Mouse (Mus musculus) myocyte (in vitro differentiated cells): ENCODE data around the gene Zfp607b. TPM values are rescaled to one million over a fixed set of nuclear protein-coding genes. Genes with fewer than 3 reads are reported as not detected.
A peak's percentile ranks its signal among the peaks of the same experiment; 100 is the strongest.

ENCODE experiments used
- H3K27me3 ChIP-seq: one replicate; pipeline ENCODE4 v1.6.1; 2011; ENCODE audit not compliant: control insufficient read depth, insufficient read depth, insufficient read length
- H3K36me3 ChIP-seq: one replicate; pipeline ENCODE4 v1.6.1; 2011; ENCODE audit not compliant: control insufficient read depth, insufficient read depth
- H3K4me2 ChIP-seq: one replicate; pipeline ENCODE4 v1.6.1; 2011; ENCODE audit warnings: low read depth, control low read depth
- H3K4me3 ChIP-seq: one replicate; pipeline ENCODE4 v1.5.1; 2011; ENCODE audit warnings: mild to moderate bottlenecking, control low read depth, moderate library complexity
- H3K79me2 ChIP-seq: one replicate; pipeline ENCODE4 v1.6.1; 2011; ENCODE audit not compliant: control insufficient read depth, insufficient read depth
- H3ac ChIP-seq: one replicate; pipeline ENCODE4 v1.6.1; 2011; ENCODE audit not compliant: control insufficient read depth, insufficient read length
- CEBPB ChIP-seq: IDR thresholded peaks from 2 replicates; pipeline ENCODE4 v1.6.1; 2011; ENCODE audit warnings: mild to moderate bottlenecking, moderate library complexity; ENCODE audit not compliant: poor library complexity, insufficient read depth, severe bottlenecking
- E2F4 ChIP-seq: IDR thresholded peaks from one replicate; pipeline ENCODE4 v1.6.1; 2011; ENCODE audit warnings: mild to moderate bottlenecking, control low read depth, moderate library complexity; ENCODE audit not compliant: insufficient read depth
- MAX ChIP-seq: IDR thresholded peaks from one replicate; pipeline ENCODE4 v1.6.1; 2011; ENCODE audit warnings: low read depth, mild to moderate bottlenecking, control low read depth
- MYOD1 ChIP-seq, 3 experiments: IDR thresholded peaks; one replicate each; pipeline ENCODE4 v1.6.1; 2011; ENCODE audit warnings: control low read depth in 2 of 3, low read depth in 2 of 3, mild to moderate bottlenecking in 2 of 3, moderate library complexity in 1 of 3; ENCODE audit not compliant: insufficient read length in 2 of 3, control insufficient read depth in 1 of 3
- MYOG ChIP-seq, 3 experiments: IDR thresholded peaks; one replicate each; pipeline ENCODE4 v1.6.1; 2011; ENCODE audit warnings: control low read depth in 2 of 3, low read depth in 2 of 3, mild to moderate bottlenecking in 2 of 3; ENCODE audit not compliant: insufficient read length in 2 of 3, control insufficient read depth in 1 of 3, insufficient read depth in 1 of 3
- POLR2A ChIP-seq: IDR thresholded peaks from one replicate; pipeline ENCODE4 v1.6.1; 2011; ENCODE audit warnings: low read depth, mild to moderate bottlenecking, control low read depth, moderate library complexity; ENCODE audit not compliant: insufficient read length
- POLR2AphosphoS2 ChIP-seq: IDR thresholded peaks from one replicate; pipeline ENCODE4 v1.6.1; 2011; ENCODE audit warnings: low read depth, control low read depth; ENCODE audit not compliant: insufficient read length
- REST ChIP-seq: IDR thresholded peaks from one replicate; pipeline ENCODE4 v1.6.1; 2011; ENCODE audit warnings: mild to moderate bottlenecking, control low read depth, moderate library complexity; ENCODE audit not compliant: insufficient read depth, insufficient read length
- SRF ChIP-seq: IDR thresholded peaks from one replicate; pipeline ENCODE4 v1.6.1; 2011; ENCODE audit warnings: low read depth; ENCODE audit not compliant: control insufficient read depth, insufficient read length
- TCF12 ChIP-seq: IDR thresholded peaks from one replicate; pipeline ENCODE4 v1.6.1; 2011; ENCODE audit warnings: mild to moderate bottlenecking, control low read depth; ENCODE audit not compliant: poor library complexity, insufficient read depth, severe bottlenecking
- TCF3 ChIP-seq: IDR thresholded peaks from one replicate; pipeline ENCODE4 v1.6.1; 2011; ENCODE audit warnings: low read depth, control low read depth; ENCODE audit not compliant: insufficient read length
- USF1 ChIP-seq: IDR thresholded peaks from one replicate; pipeline ENCODE4 v1.6.1; 2011; ENCODE audit warnings: low read depth, mild to moderate bottlenecking, control low read depth, moderate library complexity
- polyA plus RNA-seq: library from polyadenylated mRNA; unstranded; fragments of >200 nt; fragmentation: generic; extraction: Trizol; gene quantifications from one replicate; pipeline ENCODE4 v1.2.1, GENCODE M21; 2012; ENCODE audit warnings: missing spikeins

The Zfp607b gene
- polyA plus RNA-seq, 1 experiment = 1.7 TPM

DNA sequence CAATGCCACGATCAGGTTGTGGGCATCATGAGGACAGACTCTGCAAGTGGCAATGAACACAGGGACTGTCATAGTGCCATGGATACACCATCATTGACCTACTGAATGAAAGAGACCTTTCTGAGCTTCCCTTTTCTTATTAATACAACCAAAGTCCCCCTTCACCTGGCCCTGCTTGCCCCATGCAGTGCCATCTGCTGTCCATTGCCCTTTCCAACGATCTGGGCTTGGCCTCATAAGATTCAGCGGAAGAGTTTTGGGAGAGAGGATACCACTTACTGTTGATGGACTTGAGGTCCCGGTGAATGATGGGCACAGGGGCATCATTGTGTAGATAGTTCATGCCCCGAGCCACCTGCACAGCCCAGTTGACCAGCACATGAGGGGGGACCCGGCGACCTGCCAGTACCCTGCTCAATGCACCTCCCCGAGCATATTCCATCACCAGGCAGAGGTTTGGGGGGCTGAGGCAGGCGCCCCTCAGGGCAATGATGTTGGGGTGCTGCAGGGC is 16.0 kb upstream of the Zfp607b start:
- no peaks in the 10 kb centered on the region for H3K27me3 ChIP-seq
- peak overlapping the region; percentile 43 for H3K4me3 ChIP-seq
- peak overlapping the region; percentile 21 for H3ac ChIP-seq
- H3K36me3 ChIP-seq = peaks cover 5% of the 10 kb centered on the region
- no peak for TF ChIP-seq TCF12
- TF ChIP-seq USF1 = no peak
- no peak for TF ChIP-seq CEBPB
- TF ChIP-seq MYOD1 (IDR thresholded peaks at IDR 0.05; ENCODE audit: control insufficient read depth in 1 of 3, insufficient read length in 2 of 3, low read depth in 2 of 3) = no peak
- no peak for TF ChIP-seq MYOG (IDR thresholded peaks at IDR 0.05; ENCODE audit: control insufficient read depth in 1 of 3, insufficient read depth in 1 of 3, insufficient read length in 2 of 3, low read depth in 2 of 3)
- no peak for TF ChIP-seq REST
- TF ChIP-seq MAX = no peak
- no peak for TF ChIP-seq E2F4
- TF ChIP-seq SRF = no peak
- no peak for TF ChIP-seq POLR2AphosphoS2
- no peak for TF ChIP-seq POLR2A
- TF ChIP-seq TCF3 = no peak
- H3K4me2 ChIP-seq = peak overlapping the region; percentile 76
- H3K79me2 ChIP-seq = peaks cover 12% of the 10 kb centered on the region

DNA sequence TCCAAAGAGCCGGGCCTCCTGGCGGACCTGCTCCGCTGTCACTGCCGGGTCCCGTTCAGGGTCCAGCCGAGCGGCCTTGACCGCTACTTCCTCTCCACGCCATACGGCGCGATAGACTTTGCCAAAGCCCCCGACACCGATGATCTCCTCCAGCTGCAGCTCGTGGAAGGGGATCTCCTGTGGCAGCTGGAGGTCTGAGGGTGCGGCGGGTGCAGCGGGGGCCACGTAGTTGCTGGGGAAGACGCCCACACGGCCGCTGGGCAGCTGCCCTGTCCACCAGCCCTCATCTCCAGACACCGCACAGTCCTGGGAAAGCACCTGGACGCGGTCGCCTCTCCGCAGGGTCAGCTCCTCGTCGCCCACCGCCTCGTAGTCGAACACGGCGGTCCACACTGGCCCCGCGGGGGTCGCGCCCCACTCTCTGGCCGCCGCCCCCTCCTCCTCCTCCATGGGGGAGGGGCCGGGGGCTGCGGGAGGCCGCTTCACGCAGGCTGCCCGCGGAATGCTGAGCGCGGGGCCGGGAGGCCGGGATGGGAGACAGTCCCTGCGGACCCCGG is 15.5 kb upstream of the Zfp607b start:
- Histone ChIP-seq H3K4me3 (peak overlapping the region; percentile 43), H3K79me2 (peaks cover 12% of the 10 kb centered on the region), H3K4me2 (peak overlapping the region; percentile 76), H3K27me3 (no peaks in the 10 kb centered on the region), H3ac (peak overlapping the region; percentile 21), H3K36me3 (peaks cover 5% of the 10 kb centered on the region)
- TF ChIP-seq MYOG (IDR thresholded peaks at IDR 0.05; ENCODE audit: control insufficient read depth in 1 of 3, insufficient read depth in 1 of 3, insufficient read length in 2 of 3, low read depth in 2 of 3) (peak in 2 of 3 experiments; percentile 46 to 79), POLR2A (peak; percentile 38), POLR2AphosphoS2 (no peak), CEBPB (no peak), MYOD1 (IDR thresholded peaks at IDR 0.05; ENCODE audit: control insufficient read depth in 1 of 3, insufficient read length in 2 of 3, low read depth in 2 of 3) (peak in 1 of 3 experiments; percentile 70)

DNA sequence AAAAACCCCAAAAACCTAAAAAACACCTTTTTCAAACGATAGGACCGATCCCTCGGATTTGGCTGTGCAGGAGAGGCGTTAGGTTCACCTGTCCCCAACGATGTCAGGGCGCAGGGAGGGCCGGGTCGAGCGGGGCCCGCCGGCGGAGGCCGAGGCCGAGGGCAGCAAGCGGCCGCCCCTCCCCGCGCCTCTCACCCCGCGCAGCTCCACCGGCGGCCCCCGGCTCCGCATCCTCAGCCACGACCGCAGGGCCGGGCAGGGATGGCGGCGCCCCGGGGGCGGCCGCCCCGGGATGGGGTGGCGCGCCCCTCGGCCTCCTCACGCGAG is 15.0 kb upstream of the Zfp607b start:
- Histone ChIP-seq H3K4me3 (peak overlapping the region; percentile 43), H3K79me2 (peaks cover 12% of the 10 kb centered on the region), H3ac (peak overlapping the region; percentile 21), H3K36me3 (peaks cover 5% of the 10 kb centered on the region), H3K4me2 (peak overlapping the region; percentile 76), H3K27me3 (no peaks in the 10 kb centered on the region)
- TF ChIP-seq POLR2A (no peak), CEBPB (no peak), MYOD1 (IDR thresholded peaks at IDR 0.05; ENCODE audit: control insufficient read depth in 1 of 3, insufficient read length in 2 of 3, low read depth in 2 of 3) (no peak), SRF (no peak), POLR2AphosphoS2 (no peak), MAX (no peak), TCF3 (no peak), MYOG (IDR thresholded peaks at IDR 0.05; ENCODE audit: control insufficient read depth in 1 of 3, insufficient read depth in 1 of 3, insufficient read length in 2 of 3, low read depth in 2 of 3) (no peak), TCF12 (no peak), E2F4 (no peak), REST (no peak), USF1 (no peak)

DNA sequence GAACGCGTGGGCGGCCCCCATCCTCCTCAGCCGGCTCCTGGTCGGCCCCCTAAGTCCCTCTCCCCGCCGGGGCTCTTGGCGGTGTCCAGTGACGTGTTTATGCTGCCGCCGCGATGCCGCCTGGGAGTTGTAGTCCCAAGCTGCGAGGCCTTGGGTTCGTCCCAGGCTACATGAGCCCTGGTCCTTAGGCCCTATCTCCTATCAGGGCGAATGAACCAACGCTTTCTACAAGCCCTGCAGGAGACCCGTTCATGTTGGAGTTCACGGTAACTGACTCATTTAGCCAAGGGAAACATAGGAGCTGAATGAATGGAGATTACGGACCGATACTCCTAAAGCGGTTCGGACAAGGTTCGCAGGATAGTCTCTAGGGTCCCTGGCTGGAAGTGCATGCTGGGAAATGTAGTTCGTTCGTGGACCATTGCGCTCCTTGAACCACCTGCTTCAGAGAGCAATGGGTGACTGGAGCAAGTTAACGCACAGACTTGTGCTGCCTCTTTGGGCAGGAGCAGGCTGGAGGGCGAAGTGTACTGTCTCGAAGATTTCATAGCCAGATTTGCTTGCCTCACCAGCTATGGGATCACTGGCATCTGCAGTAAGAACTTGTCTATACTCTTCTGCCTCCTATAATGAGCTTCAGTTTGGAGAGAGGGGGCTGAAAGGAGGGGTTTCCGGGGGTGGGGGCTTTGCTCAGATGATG is 14.5 kb upstream of the Zfp607b start, which contains the start of gene Map3k10:
Gene Map3k10 (minus strand): TSS at position 77 of the 700 bp plus-strand sequence.
- TF ChIP-seq USF1 = no peak
- TF ChIP-seq MYOG (IDR thresholded peaks at IDR 0.05; ENCODE audit: control insufficient read depth in 1 of 3, insufficient read depth in 1 of 3, insufficient read length in 2 of 3, low read depth in 2 of 3) = peak in 1 of 3 experiments; percentile 37
- peak in 2 of 3 experiments; percentile 15 to 59 for TF ChIP-seq MYOD1 (IDR thresholded peaks at IDR 0.05; ENCODE audit: control insufficient read depth in 1 of 3, insufficient read length in 2 of 3, low read depth in 2 of 3)
- TF ChIP-seq POLR2A = no peak

DNA sequence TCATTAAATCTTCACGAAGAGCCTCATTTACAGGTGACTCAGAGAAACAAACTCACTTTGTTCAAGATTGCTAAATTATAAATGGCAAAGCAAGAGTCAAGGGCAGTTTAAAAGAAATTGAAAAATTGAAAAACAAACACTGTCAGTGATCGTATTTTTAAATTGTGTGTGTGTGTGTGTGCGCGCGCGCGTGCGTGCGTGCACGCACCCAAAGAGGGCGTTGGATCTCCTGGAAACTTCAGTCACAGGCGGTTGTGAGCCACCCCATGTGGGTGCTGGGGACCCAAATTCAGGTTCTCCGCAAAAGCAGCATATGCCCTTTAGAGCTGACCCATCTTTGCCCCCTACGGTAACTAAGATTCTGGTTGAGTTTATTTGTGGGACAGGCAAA is 13.9 kb upstream of the Zfp607b start:
- no peak overlapping the region for H3ac ChIP-seq
- H3K79me2 ChIP-seq = peaks cover 12% of the 10 kb centered on the region
- H3K4me2 ChIP-seq = peak overlapping the region; percentile 69
- H3K36me3 ChIP-seq = peaks cover 5% of the 10 kb centered on the region
- peak overlapping the region; percentile 43 for H3K4me3 ChIP-seq
- TF ChIP-seq MYOG (IDR thresholded peaks at IDR 0.05; ENCODE audit: control insufficient read depth in 1 of 3, insufficient read depth in 1 of 3, insufficient read length in 2 of 3, low read depth in 2 of 3) (no peak), E2F4 (no peak), POLR2A (no peak)
- no peaks in the 10 kb centered on the region for H3K27me3 ChIP-seq

More for the DNA sequence above, 14.5 kb upstream of the Zfp607b start, which contains the start of gene Map3k10:
- Histone ChIP-seq H3K79me2 (peaks cover 12% of the 10 kb centered on the region), H3ac (peak within 1 kb of the TSS; percentile 21), H3K36me3 (peaks cover 5% of the 10 kb centered on the region), H3K4me2 (peak within 1 kb of the TSS; percentile 76), H3K4me3 (peak within 1 kb of the TSS; percentile 43), H3K27me3 (no peaks in the 10 kb centered on the region)
